In genomic region chr4:134292067-134292466, GRCm38 (mm10) we compare ENCODE assay signal across 9 mouse cellular contexts. TPM values are rescaled to one million over a fixed set of nuclear protein-coding genes. Genes with fewer than 3 reads are reported as not detected.
DNase-seq lines count a peak whose midpoint lies in the region; ATAC-seq and TF ChIP-seq lines count a peak whose summit lies in the region.
"Had no signal": no experiment of that assay in that cellular context is flagged by ENCODE, and none has a peak within 500 bp of the region (broad histone marks: within the 10 kb centered on the region; RNA-seq: fewer than 3 reads in every experiment).

No protein-coding gene starts in this region.

- no peak for TF ChIP-seq POLR2A in spleen, adult 2 months (IDR thresholded peaks at IDR 0.05; ENCODE audit: low read depth, low read length)

- ATAC-seq in forebrain, postnatal 0 days, result no peak
- no peak for ATAC-seq in forebrain, embryonic 12.5 days (ENCODE audit: low FRiP score)
- no peak for ATAC-seq in G1E (ENCODE audit: extremely low read depth, insufficient number of reproducible peaks, low FRiP score, poor library complexity, severe bottlenecking)

- H3K4me1 ChIP-seq in forebrain, postnatal 0 days (ENCODE audit: insufficient read depth), result 0 out of 2 replicates have a peak, but pooled peaks cover 4% of the 10 kb centered on the region
- H3K4me1 ChIP-seq in forebrain, embryonic 12.5 days, result peaks cover 11% of the 10 kb centered on the region
- peaks cover 24% of the 10 kb centered on the region for H3K4me1 ChIP-seq in G1E (ENCODE audit: insufficient read depth, low read depth, low read length)
- peaks cover 4% of the 10 kb centered on the region; the same call in 1 of the 2 replicates for H3K4me1 ChIP-seq in spleen, adult 2 months (ENCODE audit: control insufficient read depth, insufficient read depth, insufficient read length)

- H3K4me3 ChIP-seq in forebrain, postnatal 0 days (ENCODE audit: low read depth, low read length), result no peak overlapping the region
- no peak overlapping the region for H3K4me3 ChIP-seq in forebrain, embryonic 12.5 days (replicated peaks)
- no peak overlapping the region for H3K4me3 ChIP-seq in G1E (ENCODE audit: low read depth, low read length)
- no peak overlapping the region for H3K4me3 ChIP-seq in spleen, adult 2 months (ENCODE audit: extremely low read depth, insufficient read depth, insufficient read length)
- H3K4me3 ChIP-seq: lung, embryonic 15.5 days had no signal

- 20% methylated on average over 7 of the region's 7 CpGs for WGBS in forebrain, postnatal 0 days
- WGBS in forebrain, embryonic 12.5 days, result 27% methylated on average over 7 of the region's 7 CpGs
- WGBS in spleen, adult 2 months, result 16% methylated on average over 7 of the region's 7 CpGs

- H3K27ac ChIP-seq in forebrain, postnatal 0 days (ENCODE audit: low read depth, low read length), result no peak overlapping the region
- no peak overlapping the region for H3K27ac ChIP-seq in forebrain, embryonic 12.5 days
- H3K27ac ChIP-seq in spleen, adult 2 months (ENCODE audit: insufficient read depth, low read length), result no peak overlapping the region
- H3K27ac ChIP-seq: lung, embryonic 15.5 days had no signal

- TF ChIP-seq CTCF in forebrain, postnatal 0 days (IDR thresholded peaks at IDR 0.05; ENCODE audit: low read depth), result peak; percentile 92
- peak; percentile 71; the same call in 1 of the 2 replicates for TF ChIP-seq CTCF in G1E (IDR thresholded peaks at IDR 0.05; ENCODE audit: low read depth, low read length)
- TF ChIP-seq CTCF in spleen, adult 2 months (IDR thresholded peaks at IDR 0.05; ENCODE audit: extremely low read depth, insufficient read depth, insufficient read length, insufficient replicate concordance), result peak; percentile 89; the same call in 1 of the 2 replicates

- no peaks in the 10 kb centered on the region; the same call in 1 of the 2 replicates for H3K27me3 ChIP-seq in forebrain, postnatal 0 days (ENCODE audit: insufficient read depth, low read length)
- H3K27me3 ChIP-seq in forebrain, embryonic 12.5 days, result peaks cover 20% of the 10 kb centered on the region
- H3K27me3 ChIP-seq in G1E (ENCODE audit: insufficient read depth, low read length), result peaks cover 18% of the 10 kb centered on the region
- no peaks in the 10 kb centered on the region for H3K27me3 ChIP-seq in spleen, adult 2 months (ENCODE audit: control insufficient read depth, insufficient read depth, low read length)

- H3K9ac ChIP-seq in forebrain, postnatal 0 days, result no peak overlapping the region
- no peak overlapping the region for H3K9ac ChIP-seq in forebrain, embryonic 12.5 days
- H3K9ac ChIP-seq: lung, embryonic 15.5 days had no signal

- DNase-seq in forebrain, postnatal 0 days, result peak; percentile 83
- no peak for DNase-seq in G1E (ENCODE audit: low spot score)
- DNase-seq in cerebellum, adult 8-10 months, result peak; percentile 72
- peak; percentile 38 for DNase-seq in gastrocnemius, postnatal 25 days
- peak; percentile 60 for DNase-seq in layer of hippocampus, adult 11-12 months (ENCODE audit: low spot score)
- DNase-seq in lung, postnatal 36 days, result peak; percentile 82
- peak; percentile 54 to 69 for DNase-seq in spleen, adult 2 months (ENCODE audit: low read depth in 1 of 2, low spot score in 2 of 2)

- no peaks in the 10 kb centered on the region for H3K9me3 ChIP-seq in forebrain, postnatal 0 days (ENCODE audit: low read length)
- no peaks in the 10 kb centered on the region; the same call in 1 of the 2 replicates for H3K9me3 ChIP-seq in forebrain, embryonic 12.5 days
- peaks cover 3% of the 10 kb centered on the region; the same call in 1 of the 2 replicates for H3K9me3 ChIP-seq in G1E (replicated peaks)
- H3K9me3 ChIP-seq: lung, embryonic 15.5 days had no signal

- H3K36me3 ChIP-seq in forebrain, postnatal 0 days (ENCODE audit: insufficient read depth), result no peaks in the 10 kb centered on the region
- H3K36me3 ChIP-seq in forebrain, embryonic 12.5 days (replicated peaks), result no peaks in the 10 kb centered on the region
- peaks cover 5% of the 10 kb centered on the region for H3K36me3 ChIP-seq in G1E (replicated peaks)
- H3K36me3 ChIP-seq in spleen, adult 2 months (ENCODE audit: control insufficient read depth, insufficient read depth, low read length), result no peaks in the 10 kb centered on the region
- H3K36me3 ChIP-seq: lung, embryonic 15.5 days had no signal

- H3K4me2 ChIP-seq in forebrain, postnatal 0 days (ENCODE audit: low read depth), result no peak overlapping the region
- no peak overlapping the region for H3K4me2 ChIP-seq in forebrain, embryonic 12.5 days
- H3K4me2 ChIP-seq: lung, embryonic 15.5 days had no signal

RNA-seq across cellular contexts. Expression of gene Pdik1l, which starts 4.4 kb away (rescaled TPM):
- 42.2 and 43.8 TPM in 2 replicates for total RNA-seq in forebrain, postnatal 0 days (2014; rRNA removed)
- polyA plus RNA-seq in forebrain, postnatal 0 days (2015; fragmentation: Nextera tagmentation; extraction: Ambion mirVana), result 21.7 and 28.9 TPM in 2 replicates
- polyA plus RNA-seq in forebrain, embryonic 12.5 days (2016; fragmentation: Nextera tagmentation; extraction: Ambion mirVana), result 33.3 and 34.8 TPM in 2 replicates
- total RNA-seq in G1E (2014; fragmentation: Nextera tagmentation) (40.5 and 42.9 TPM in 2 replicates), G1E (2017) (43.3 and 53.2 TPM in 2 replicates)
- polyA plus RNA-seq in G1E (2012), result 3.2 and 4.0 TPM in 2 replicates
- total RNA-seq in gastrocnemius, postnatal 25 days (2021), result 1 to 10 TPM; 2.3 to 3.8 TPM
- 3.6 and 3.9 TPM in 2 replicates for polyA plus RNA-seq in spleen, adult 2 months (2012; rRNA removed)

RNA-seq across cellular contexts. Expression of gene Trim63, which starts 22.9 kb away (rescaled TPM):
- total RNA-seq in forebrain, postnatal 0 days (2014; rRNA removed), result 1.3 and 1.5 TPM in 2 replicates
- polyA plus RNA-seq in forebrain, postnatal 0 days (2015; fragmentation: Nextera tagmentation; extraction: Ambion mirVana), result 0.18 and 0.31 TPM in 2 replicates
- polyA plus RNA-seq in forebrain, embryonic 12.5 days (2016; fragmentation: Nextera tagmentation; extraction: Ambion mirVana), result 0.17 and 0.27 TPM in 2 replicates
- total RNA-seq in G1E (2014; fragmentation: Nextera tagmentation) (not detected in 2 replicates), G1E (2017) (not detected in 2 replicates)
- not detected in 2 replicates for polyA plus RNA-seq in G1E (2012)
- 100 to 1,000 TPM; 113 to 253 TPM for total RNA-seq in gastrocnemius, postnatal 25 days (2021)
- polyA plus RNA-seq in spleen, adult 2 months (2012; rRNA removed), result 0.12 and 0.32 TPM in 2 replicates

RNA-seq across cellular contexts. Expression of gene Grrp1, which starts 38.2 kb away (rescaled TPM):
- total RNA-seq in forebrain, postnatal 0 days (2014; rRNA removed), result 14.2 and 18.3 TPM in 2 replicates
- polyA plus RNA-seq in forebrain, postnatal 0 days (2015; fragmentation: Nextera tagmentation; extraction: Ambion mirVana), result 18.3 and 20.0 TPM in 2 replicates
- 4.1 and 5.2 TPM in 2 replicates for polyA plus RNA-seq in forebrain, embryonic 12.5 days (2016; fragmentation: Nextera tagmentation; extraction: Ambion mirVana)
- total RNA-seq in G1E (2014; fragmentation: Nextera tagmentation) (not detected in 2 replicates), G1E (2017) (not detected in 2 replicates)
- not detected in 2 replicates for polyA plus RNA-seq in G1E (2012)
- 1 to 10 TPM; 3.4 TPM for total RNA-seq in gastrocnemius, postnatal 25 days (2021)
- 6.9 and 10.2 TPM in 2 replicates for polyA plus RNA-seq in spleen, adult 2 months (2012; rRNA removed)

RNA-seq across cellular contexts. Expression of gene Gm30191, which starts 45.3 kb away (rescaled TPM):
- not detected in 2 replicates for total RNA-seq in forebrain, postnatal 0 days (2014; rRNA removed)
- 0.25 TPM in 1 of 2 replicates, not detected in the other for polyA plus RNA-seq in forebrain, postnatal 0 days (2015; fragmentation: Nextera tagmentation; extraction: Ambion mirVana)
- polyA plus RNA-seq in forebrain, embryonic 12.5 days (2016; fragmentation: Nextera tagmentation; extraction: Ambion mirVana), result not detected in 2 replicates
- total RNA-seq in G1E (2014; fragmentation: Nextera tagmentation), result not detected in 2 replicates
- total RNA-seq in G1E (2017), result not detected in 2 replicates
- not detected in 2 replicates for polyA plus RNA-seq in G1E (2012)
- not detected for total RNA-seq in gastrocnemius, postnatal 25 days (2021)
- polyA plus RNA-seq in spleen, adult 2 months (2012; rRNA removed), result not detected in 2 replicates
- polyA plus RNA-seq: lung, embryonic 15.5 days had no signal

RNA-seq across cellular contexts. Expression of gene Zfp593, which starts 46.7 kb away (rescaled TPM):
- 11.6 and 12.7 TPM in 2 replicates for total RNA-seq in forebrain, postnatal 0 days (2014; rRNA removed)
- polyA plus RNA-seq in forebrain, postnatal 0 days (2015; fragmentation: Nextera tagmentation; extraction: Ambion mirVana), result 13.8 and 15.0 TPM in 2 replicates
- polyA plus RNA-seq in forebrain, embryonic 12.5 days (2016; fragmentation: Nextera tagmentation; extraction: Ambion mirVana), result 18.5 and 20.4 TPM in 2 replicates
- 9.0 and 10.2 TPM in 2 replicates for total RNA-seq in G1E (2014; fragmentation: Nextera tagmentation)
- total RNA-seq in G1E (2017), result 9.8 and 10.7 TPM in 2 replicates
- 41.8 and 52.9 TPM in 2 replicates for polyA plus RNA-seq in G1E (2012)
- total RNA-seq in gastrocnemius, postnatal 25 days (2021), result 1 to 10 TPM; 3.3 to 4.4 TPM
- 7.4 and 11.5 TPM in 2 replicates for polyA plus RNA-seq in spleen, adult 2 months (2012; rRNA removed)
